Mouse (Mus musculus): Measurements from ENCODE around the gene Vgll2. TPM values are rescaled to one million over a fixed set of nuclear protein-coding genes. Genes with fewer than 3 reads are reported as not detected.

The Vgll2 gene
- total RNA-seq (2021), result 10 to 100 TPM; 76.5 to 87.5 TPM
- long read RNA-seq, experiment 1, transcript Vgll2-202 (3 exons, 1,650 nt), result major isoform, 107 of 222 reads
- long read RNA-seq, experiment 1, transcript Vgll2-201 (3 exons, 966 nt), result minor isoform, 98 of 222 reads
- long read RNA-seq, experiment 1, partial matches to known transcripts, result 13 of 222 reads
- long read RNA-seq, experiment 1, other reads (novel, unspliced or antisense), result 4 of 222 reads
- long read RNA-seq, experiment 2, transcript Vgll2-201 (3 exons, 966 nt), result minor isoform, 98 of 241 reads
- long read RNA-seq, experiment 2, transcript Vgll2-202 (3 exons, 1,650 nt), result major isoform, 126 of 241 reads
- long read RNA-seq, experiment 2, partial matches to known transcripts, result 11 of 241 reads
- long read RNA-seq, experiment 2, other reads (novel, unspliced or antisense), result 6 of 241 reads

GRCm38 (mm10) chr10:52022413-52023212 is at the start of gene Vgll2:
Gene Vgll2 (plus strand): TSS chr10:52022502.
- peak; percentile 28 to 71 for DNase-seq (ENCODE audit: low spot score in 2 of 2)

- no peak for DNase-seq (ENCODE audit: low spot score in 2 of 2)
Measured at GRCm38 (mm10) chr10:51975137-51975536, 47.2 kb upstream of the Vgll2 start.

GRCm38 (mm10) chr10:51975587-51975986 is 46.7 kb upstream of the Vgll2 start:
- no peak for DNase-seq (ENCODE audit: low spot score in 2 of 2)

- no peak for DNase-seq (ENCODE audit: low spot score in 2 of 2)
Measured at GRCm38 (mm10) chr10:51981651-51982050, 40.7 kb upstream of the Vgll2 start.

DNA sequence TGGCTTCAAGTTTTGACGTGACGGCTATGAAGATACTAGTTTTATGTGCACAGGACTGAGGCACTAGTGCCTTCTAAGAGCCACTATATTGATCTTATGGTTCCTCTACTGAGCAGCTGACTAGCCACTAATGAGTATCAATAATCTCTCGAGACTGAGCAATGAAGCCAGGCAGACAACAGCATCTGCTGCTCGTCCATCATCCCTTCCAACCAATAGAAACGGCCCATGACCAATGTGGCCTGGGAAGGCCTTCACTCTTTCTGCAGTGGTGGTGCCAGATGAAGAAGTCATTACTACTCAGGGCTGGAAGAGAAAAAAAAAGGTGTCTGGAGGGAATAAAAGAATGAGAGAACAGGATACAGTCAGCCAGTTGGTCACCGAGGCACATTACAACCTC is 39.9 kb upstream of the Vgll2 start:
- no peak for DNase-seq (ENCODE audit: low spot score in 2 of 2)

DNA sequence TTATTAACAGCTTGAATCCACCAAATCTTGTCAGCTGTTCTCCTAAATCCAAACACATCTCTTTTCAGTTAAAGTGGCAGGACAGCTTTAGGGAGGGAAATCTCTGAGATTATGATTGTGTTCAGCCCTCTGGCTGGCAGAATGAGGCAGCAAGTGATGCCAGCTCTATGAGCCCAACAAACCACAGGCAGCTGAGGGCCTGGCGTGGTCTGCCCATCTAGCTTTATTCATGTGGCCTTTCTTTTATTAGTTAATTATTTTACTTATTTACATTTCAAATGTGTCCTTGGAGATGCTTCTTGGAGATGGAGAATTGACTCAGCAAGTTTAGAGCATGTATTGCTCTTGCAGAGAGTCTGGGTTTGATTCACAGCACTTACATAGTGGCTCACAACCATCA is 3.8 kb upstream of the Vgll2 start:
- no peak for DNase-seq (ENCODE audit: low spot score in 2 of 2)

- DNase-seq (ENCODE audit: low spot score in 2 of 2), result no peak
Measured at GRCm38 (mm10) chr10:52021231-52021630, 1.1 kb upstream of the Vgll2 start.

GRCm38 (mm10) chr10:52021736-52022394 is 437 bp upstream of the Vgll2 start:
- DNase-seq (ENCODE audit: low spot score in 2 of 2), result no peak

DNA sequence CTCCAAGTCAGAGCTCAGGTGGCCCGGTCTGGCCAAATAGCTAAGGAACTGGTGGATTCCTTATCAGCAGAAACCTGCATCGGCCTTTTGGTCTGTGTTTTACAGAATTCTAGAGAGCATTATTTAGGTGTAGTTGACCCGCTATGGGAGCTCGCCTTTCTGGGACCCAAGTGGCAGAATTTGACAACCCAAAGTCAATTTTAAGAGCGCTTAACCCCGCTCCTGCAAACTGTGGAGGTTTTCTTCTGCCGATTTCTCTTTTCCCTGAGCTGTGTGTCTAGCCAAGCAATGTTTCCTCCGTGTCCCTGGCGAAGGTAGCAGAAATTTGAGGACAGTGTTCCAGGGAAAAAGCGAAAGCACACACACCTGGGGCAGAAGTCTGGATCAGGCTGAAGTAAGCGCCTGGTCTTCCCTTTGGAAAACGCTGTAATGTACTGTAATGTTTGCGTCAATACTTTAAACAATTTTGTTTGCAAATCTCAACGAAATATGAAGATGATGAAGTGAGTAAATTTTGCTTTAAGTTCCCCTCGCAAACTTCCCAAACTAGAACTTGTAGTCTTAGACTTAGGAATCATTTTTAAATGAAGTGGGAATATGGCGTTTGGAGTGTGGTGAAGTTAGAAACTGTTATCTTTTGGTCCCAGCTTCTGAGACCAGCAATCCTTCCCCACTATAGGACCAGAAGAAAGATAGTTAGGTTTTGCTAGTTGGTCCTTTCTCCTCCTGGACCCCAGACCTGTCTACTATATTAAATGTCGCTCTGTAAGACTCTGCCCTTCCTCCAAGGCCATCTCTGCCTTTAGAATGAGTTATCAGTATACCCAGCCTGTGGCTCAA is 1.1 kb downstream of the Vgll2 start:
- DNase-seq (ENCODE audit: low spot score in 2 of 2), result no peak

- DNase-seq (ENCODE audit: low spot score in 2 of 2), result no peak
Measured at GRCm38 (mm10) chr10:52024053-52024410, 1.7 kb downstream of the Vgll2 start.

- no peak for DNase-seq (ENCODE audit: low spot score in 2 of 2)
Measured at GRCm38 (mm10) chr10:52025291-52025690, 3.0 kb downstream of the Vgll2 start.

- no peak for DNase-seq (ENCODE audit: low spot score in 2 of 2)
Measured at GRCm38 (mm10) chr10:52025821-52026220, 3.5 kb downstream of the Vgll2 start.

- peak in 1 of 2 experiments; percentile 32 for DNase-seq (ENCODE audit: low spot score in 2 of 2)
Measured at GRCm38 (mm10) chr10:52027161-52028035, 5.1 kb downstream of the Vgll2 start.

DNA sequence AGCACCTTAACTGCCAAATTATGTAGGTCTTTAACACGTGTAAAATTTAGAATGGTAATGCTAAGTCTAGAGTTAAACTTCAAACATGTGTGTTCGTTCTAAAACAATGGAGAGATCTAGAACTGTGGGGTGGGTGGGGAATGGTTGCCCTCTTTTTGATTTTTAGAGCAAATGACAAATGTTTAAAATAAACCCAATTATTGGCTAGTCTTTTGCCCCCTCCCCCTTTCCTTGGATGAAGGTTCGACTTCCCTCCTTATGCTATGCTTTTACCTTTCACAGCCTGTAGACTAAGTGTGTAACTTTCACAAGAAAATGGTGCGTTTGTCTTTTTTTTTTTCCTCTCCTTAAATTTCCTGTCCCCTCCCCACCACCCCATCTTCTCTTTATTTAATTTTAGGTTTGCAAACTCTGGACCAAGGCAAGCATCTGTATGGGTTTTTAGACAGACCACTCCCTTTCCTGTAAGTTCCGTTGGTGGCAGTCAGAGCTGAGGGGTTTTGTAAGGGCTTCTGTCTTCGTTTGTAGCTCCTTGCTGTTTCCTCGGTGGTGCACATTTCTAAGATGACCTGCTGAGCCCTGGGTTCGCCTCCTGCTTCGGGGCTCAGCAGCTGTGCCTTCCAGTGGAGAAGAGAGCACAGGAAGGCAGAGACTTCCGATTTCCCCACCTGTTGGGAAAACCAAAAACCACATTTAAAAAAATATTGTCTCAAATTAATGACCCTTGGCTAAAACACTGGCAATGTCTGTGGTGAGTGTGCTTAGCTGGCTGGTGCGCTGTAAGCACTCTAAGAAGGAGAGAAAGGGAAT is 6.5 kb downstream of the Vgll2 start:
- no peak for DNase-seq (ENCODE audit: low spot score in 2 of 2)

GRCm38 (mm10) chr10:52029421-52030080 is 7.2 kb downstream of the Vgll2 start:
- no peak for DNase-seq (ENCODE audit: low spot score in 2 of 2)

DNA sequence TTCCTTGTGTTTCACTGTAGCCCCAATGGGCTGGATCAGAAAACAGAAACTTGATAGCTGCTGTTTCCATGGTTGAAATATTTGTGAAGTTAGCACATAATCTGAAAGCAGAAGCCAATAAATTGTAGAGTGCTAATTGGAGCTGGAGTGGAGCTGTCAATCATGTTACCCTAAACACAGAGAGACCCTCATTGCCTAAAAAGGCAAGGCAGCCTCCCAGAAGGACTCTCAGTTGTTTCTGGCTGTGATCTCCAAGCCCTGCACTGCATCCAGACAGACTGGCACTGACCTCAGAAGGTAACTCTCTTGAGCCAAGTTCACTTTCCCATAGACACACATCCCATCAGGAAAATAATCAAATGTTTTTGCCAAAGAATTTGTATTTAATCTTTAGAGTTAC is 11.4 kb downstream of the Vgll2 start:
- no peak for DNase-seq (ENCODE audit: low spot score in 2 of 2)

DNA sequence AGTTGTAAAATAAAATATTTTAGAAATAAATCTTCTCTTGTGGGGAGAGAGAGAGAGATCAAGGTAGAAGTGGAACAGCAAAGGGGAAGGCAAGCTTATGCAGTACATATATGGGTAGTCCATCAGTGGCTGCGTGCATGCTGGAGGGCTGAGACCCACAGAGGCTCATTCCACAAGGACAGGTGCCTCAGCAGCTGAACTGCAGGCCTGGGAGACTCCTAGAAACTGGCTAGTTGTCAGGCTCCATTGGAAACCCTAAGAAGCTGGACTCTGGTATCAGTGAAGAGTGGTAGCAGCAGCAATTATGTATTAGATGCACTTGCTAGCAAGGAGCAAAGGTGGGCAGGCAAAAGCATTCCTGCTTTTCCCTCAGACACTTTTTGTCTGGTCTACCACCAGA is 17.1 kb downstream of the Vgll2 start:
- DNase-seq (ENCODE audit: low spot score in 2 of 2), result no peak

- DNase-seq (ENCODE audit: low spot score in 2 of 2), result no peak
Measured at GRCm38 (mm10) chr10:52043086-52043485, 20.8 kb downstream of the Vgll2 start.

GRCm38 (mm10) chr10:52048287-52048686 is 26.0 kb downstream of the Vgll2 start:
- no peak for DNase-seq (ENCODE audit: low spot score in 2 of 2)

All from gastrocnemius, postnatal 4 days (tissue).